Mouse (Mus musculus): Measurements from ENCODE around the gene Wnt7b. TPM values are rescaled to one million over a fixed set of nuclear protein-coding genes. Genes with fewer than 3 reads are reported as not detected.

Gene Wnt7b
- polyA plus RNA-seq, 1 experiment from 2014 or later, result 11.3 TPM

DNA sequence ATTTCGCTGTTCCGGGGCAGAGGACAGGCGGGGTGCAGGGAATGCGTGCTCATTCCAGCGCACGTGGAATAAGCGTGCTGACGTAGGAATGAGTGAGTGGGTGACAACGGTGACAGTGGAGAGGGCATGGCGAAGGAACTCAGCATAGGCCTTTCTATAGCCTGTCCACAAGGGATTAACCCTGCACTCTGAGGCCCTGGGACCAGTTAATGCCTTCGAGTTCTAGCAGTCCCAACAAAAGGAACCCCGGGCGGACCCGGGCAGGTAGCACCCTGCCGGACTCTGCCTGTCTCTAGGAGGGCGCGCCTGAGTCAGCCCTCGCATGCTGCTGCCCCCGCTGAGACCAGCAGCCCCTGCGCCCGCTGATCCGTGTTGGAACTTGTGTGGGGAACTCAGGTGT lies 32.8 kb upstream of the Wnt7b start:
- ATAC-seq (no peak), DNase-seq (ENCODE audit: low spot score) (no peak)
- Histone ChIP-seq H3K36me3 (ENCODE audit: insufficient read depth, low read length) (no peaks in the 10 kb centered on the region), H3K27me3 (replicated peaks; ENCODE audit: insufficient read depth, low read length) (no peaks in the 10 kb centered on the region), H3K4me2 (replicated peaks; ENCODE audit: low read depth, low read length) (no peak overlapping the region), H3K4me3 (ENCODE audit: low read depth, low read length) (no peak overlapping the region), H3K27ac (ENCODE audit: low read length) (no peak overlapping the region), H3K9ac (replicated peaks; ENCODE audit: low read depth) (no peak overlapping the region), H3K4me1 (ENCODE audit: insufficient read depth, low read depth, low read length) (peaks cover 27% of the 10 kb centered on the region), H3K9me3 (ENCODE audit: low read length) (no peaks in the 10 kb centered on the region)
- WGBS, result 53% methylated on average over 22 of the region's 22 CpGs
- no peak for TF ChIP-seq CTCF (IDR thresholded peaks at IDR 0.05)
- no peak for TF ChIP-seq EP300 (IDR thresholded peaks at IDR 0.05)

DNA sequence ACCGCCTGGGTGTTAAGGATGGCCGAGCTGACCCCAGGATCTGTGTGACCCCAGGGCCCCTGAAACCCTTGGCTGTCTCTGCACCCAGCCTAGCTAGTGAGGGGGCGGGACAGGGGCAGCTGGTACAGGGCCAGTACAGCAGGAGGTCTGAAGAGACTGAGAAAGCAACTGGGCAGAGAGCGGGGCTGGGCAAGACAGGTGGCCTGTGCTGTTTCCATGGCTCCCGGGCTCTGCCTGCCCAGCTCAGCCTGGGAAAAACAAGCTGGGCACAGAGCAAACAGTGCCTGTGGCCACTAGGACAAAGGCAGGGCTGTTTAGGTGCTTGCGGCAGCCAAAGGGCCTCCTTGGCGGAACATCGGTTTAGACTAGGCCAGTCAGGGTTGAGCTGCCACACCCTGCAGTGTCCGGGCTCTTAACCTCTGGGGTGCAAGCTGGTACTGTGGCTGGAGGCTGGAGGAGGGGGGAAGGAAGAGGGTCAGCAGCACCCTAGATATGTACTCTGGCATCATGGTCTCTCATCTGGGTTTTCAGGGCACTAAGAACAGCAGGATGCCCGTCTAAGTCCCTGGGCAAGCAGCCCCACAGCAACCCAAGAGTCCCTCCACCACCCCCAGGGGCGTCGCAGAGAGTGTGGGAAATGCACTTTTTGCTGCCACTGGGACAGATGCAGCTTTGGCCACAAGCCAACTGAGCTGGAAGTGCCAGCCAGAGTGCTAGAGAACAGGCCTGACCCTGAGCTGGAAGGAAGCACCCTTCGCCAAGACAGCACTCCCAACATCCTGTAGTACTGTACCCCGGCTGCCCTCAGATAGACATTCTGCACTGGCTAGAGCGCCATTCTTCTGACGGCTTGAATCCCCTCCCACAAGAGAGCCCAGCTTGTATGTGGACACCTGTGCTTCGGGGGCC lies 31.3 kb upstream of the Wnt7b start:
- H3K9ac ChIP-seq (replicated peaks; ENCODE audit: low read depth), result no peak overlapping the region
- no peak overlapping the region for H3K4me3 ChIP-seq (ENCODE audit: low read depth, low read length)
- no peak overlapping the region for H3K4me2 ChIP-seq (replicated peaks; ENCODE audit: low read depth, low read length)
- H3K9me3 ChIP-seq (ENCODE audit: low read length), result no peaks in the 10 kb centered on the region
- peak overlapping the region; percentile 64 for H3K27ac ChIP-seq (ENCODE audit: low read length)
- peaks cover 27% of the 10 kb centered on the region for H3K4me1 ChIP-seq (ENCODE audit: insufficient read depth, low read depth, low read length)
- no peaks in the 10 kb centered on the region for H3K27me3 ChIP-seq (replicated peaks; ENCODE audit: insufficient read depth, low read length)
- ATAC-seq (peak; percentile 39), DNase-seq (ENCODE audit: low spot score) (peak; percentile 82)
- no peaks in the 10 kb centered on the region for H3K36me3 ChIP-seq (ENCODE audit: insufficient read depth, low read length)
- WGBS, result 40% methylated on average over 17 of the region's 17 CpGs
- peak; percentile 30; the same call in 1 of the 2 replicates for TF ChIP-seq CTCF (IDR thresholded peaks at IDR 0.05)
- TF ChIP-seq EP300 (IDR thresholded peaks at IDR 0.05), result no peak

DNA sequence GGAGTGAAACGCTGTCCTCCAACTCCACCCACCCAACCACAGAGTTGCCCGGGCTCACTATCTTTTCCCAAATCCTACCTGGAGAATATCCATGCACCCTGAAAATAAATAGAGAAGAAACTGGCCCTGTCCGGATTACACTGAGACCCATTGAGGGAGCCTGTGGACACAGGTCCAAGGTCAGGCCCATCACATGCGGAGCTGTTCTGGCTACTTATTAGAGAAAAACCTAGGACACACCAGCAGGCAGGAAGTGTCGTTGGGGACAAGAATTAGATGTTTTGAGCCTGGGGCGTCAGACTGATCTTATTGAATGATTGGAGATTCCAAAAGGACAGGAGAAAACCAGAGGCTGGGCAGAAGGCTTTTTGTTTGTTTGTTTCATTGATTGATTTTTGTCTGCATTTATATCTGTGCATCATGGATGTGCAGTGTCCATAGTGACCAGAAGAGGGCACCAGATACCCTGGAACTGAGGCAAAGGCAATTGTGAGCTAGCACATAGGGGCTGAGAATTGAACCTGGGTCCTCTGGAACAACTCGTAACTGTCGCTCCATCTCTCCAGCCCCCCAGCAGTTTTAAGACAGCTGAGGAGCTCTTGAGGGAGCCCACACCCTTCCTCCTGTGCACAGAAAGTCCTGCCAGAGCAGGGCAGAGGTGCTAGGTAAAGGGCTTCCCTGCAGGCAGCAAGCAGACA lies 30.5 kb upstream of the Wnt7b start:
- Histone ChIP-seq H3K36me3 (ENCODE audit: insufficient read depth, low read length) (no peaks in the 10 kb centered on the region), H3K4me3 (ENCODE audit: low read depth, low read length) (no peak overlapping the region), H3K27me3 (replicated peaks; ENCODE audit: insufficient read depth, low read length) (no peaks in the 10 kb centered on the region), H3K9ac (replicated peaks; ENCODE audit: low read depth) (no peak overlapping the region), H3K4me2 (replicated peaks; ENCODE audit: low read depth, low read length) (no peak overlapping the region), H3K9me3 (ENCODE audit: low read length) (no peaks in the 10 kb centered on the region), H3K27ac (ENCODE audit: low read length) (peak overlapping the region; percentile 87), H3K4me1 (ENCODE audit: insufficient read depth, low read depth, low read length) (peaks cover 27% of the 10 kb centered on the region)
- DNase-seq (ENCODE audit: low spot score) (peak; percentile 62), ATAC-seq (no peak)
- TF ChIP-seq CTCF (IDR thresholded peaks at IDR 0.05) (peak; percentile 82), EP300 (IDR thresholded peaks at IDR 0.05) (no peak)
- WGBS, result 74% methylated on average over 8 of the region's 8 CpGs

DNA sequence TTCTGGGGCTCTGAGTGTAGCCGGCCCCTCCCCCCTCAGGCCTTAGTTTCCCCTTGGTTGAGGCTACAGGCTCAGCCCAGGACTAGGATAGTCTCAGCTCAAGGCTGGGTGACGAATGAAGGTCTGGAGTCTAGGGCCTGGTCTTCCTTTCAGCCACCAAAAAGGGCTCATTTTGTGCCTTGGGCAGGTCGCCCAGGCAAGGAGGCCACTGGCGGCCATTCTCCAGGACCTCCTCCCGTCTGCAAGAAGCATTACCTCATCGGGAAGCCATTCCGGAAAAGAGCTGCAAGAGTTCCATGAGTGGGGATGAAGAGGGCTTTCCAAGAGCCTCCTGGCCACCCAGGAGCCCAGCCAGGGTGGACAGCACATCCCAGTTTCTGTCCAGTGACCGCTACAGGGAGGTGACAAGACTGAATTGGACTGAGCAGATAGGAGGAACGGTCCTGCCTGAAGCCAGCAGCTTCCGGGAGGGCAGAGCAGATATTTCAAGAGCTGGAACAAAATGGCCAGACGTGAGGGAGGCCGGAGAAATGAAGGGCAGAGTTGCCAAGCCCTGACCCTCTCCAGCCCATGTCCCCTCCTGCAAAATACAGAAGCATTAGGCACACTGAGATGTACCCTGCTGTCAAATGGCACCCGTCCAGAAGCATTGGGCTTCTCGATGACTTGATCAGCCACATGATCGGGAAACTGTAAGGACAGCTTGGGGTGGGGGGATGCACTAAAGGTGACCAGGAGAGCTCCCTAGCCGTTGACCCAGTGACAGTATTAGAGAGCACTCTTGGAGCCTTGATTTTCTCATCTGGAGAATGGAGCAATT lies 29.6 kb upstream of the Wnt7b start:
- no peaks in the 10 kb centered on the region for H3K9me3 ChIP-seq (ENCODE audit: low read length)
- WGBS, result 43% methylated on average over 16 of the region's 16 CpGs
- peaks cover 27% of the 10 kb centered on the region for H3K4me1 ChIP-seq (ENCODE audit: insufficient read depth, low read depth, low read length)
- no peaks in the 10 kb centered on the region for H3K27me3 ChIP-seq (replicated peaks; ENCODE audit: insufficient read depth, low read length)
- H3K4me2 ChIP-seq (replicated peaks; ENCODE audit: low read depth, low read length), result 0 out of 2 replicates have a peak overlapping the region, but pooled peaks have one; percentile 5
- H3K36me3 ChIP-seq (ENCODE audit: insufficient read depth, low read length), result no peaks in the 10 kb centered on the region
- peak overlapping the region; percentile 87 for H3K27ac ChIP-seq (ENCODE audit: low read length)
- TF ChIP-seq EP300 (IDR thresholded peaks at IDR 0.05) (peak; percentile 75), CTCF (IDR thresholded peaks at IDR 0.05) (no peak)
- no peak overlapping the region for H3K4me3 ChIP-seq (ENCODE audit: low read depth, low read length)
- ATAC-seq (peak; percentile 33), DNase-seq (ENCODE audit: low spot score) (peak; percentile 89)
- H3K9ac ChIP-seq (replicated peaks; ENCODE audit: low read depth), result 0 out of 2 replicates have a peak overlapping the region, but pooled peaks have one; percentile 1

DNA sequence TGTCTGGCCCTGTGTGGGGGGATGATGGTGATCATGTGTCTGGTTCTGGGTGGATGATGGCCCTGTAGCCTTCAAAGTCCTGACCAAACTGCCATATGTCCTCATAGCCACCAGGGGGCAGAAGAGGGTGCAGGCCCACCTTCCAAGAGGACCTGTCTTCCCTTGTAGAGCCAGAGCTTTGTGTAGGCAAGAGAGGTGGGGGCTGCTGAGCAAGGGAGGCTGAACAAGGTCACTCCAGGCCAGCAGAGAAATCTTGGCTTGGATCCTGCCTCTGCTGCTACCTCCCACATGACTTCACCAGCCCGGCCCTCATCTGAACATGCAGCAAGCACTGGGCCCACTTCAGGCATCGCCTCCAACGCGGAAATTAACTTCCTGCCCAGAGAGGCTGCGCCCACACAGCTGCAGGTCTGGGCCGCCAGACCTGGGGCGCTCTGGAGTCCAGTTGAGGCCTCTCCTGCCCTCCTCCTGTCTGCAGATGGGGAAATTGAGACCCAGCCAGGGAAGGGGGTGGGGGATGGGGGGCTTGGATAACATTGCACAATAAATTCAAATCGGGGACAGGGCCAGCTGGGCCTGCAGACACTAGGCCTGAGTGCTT lies 28.4 kb upstream of the Wnt7b start:
- Histone ChIP-seq H3K27me3 (replicated peaks; ENCODE audit: insufficient read depth, low read length) (no peaks in the 10 kb centered on the region), H3K4me2 (replicated peaks; ENCODE audit: low read depth, low read length) (no peak overlapping the region), H3K36me3 (ENCODE audit: insufficient read depth, low read length) (no peaks in the 10 kb centered on the region), H3K9ac (replicated peaks; ENCODE audit: low read depth) (no peak overlapping the region), H3K4me3 (ENCODE audit: low read depth, low read length) (no peak overlapping the region), H3K4me1 (ENCODE audit: insufficient read depth, low read depth, low read length) (peaks cover 33% of the 10 kb centered on the region), H3K9me3 (ENCODE audit: low read length) (no peaks in the 10 kb centered on the region), H3K27ac (ENCODE audit: low read length) (peak overlapping the region; percentile 87)
- DNase-seq (ENCODE audit: low spot score) (peak; percentile 99), ATAC-seq (peak; percentile 94)
- TF ChIP-seq CTCF (IDR thresholded peaks at IDR 0.05) (peak; percentile 98), EP300 (IDR thresholded peaks at IDR 0.05) (peak; percentile 62; the same call in 1 of the 2 replicates)
- under 1% methylated on average over 8 of the region's 8 CpGs for WGBS
